Mouse (Mus musculus) stomach, postnatal 0 days (tissue): ENCODE results near the gene Tppp3. TPM values are rescaled to one million over a fixed set of nuclear protein-coding genes. Genes with fewer than 3 reads are reported as not detected.

Source experiments
- ATAC-seq: fragments of 200-750 bp; cut with Nextera tagmentation; 2 replicates; pipeline ENCODE4 v1.8.0; 2017; ENCODE audit not compliant: low FRiP score, low TSS enrichment
- DNase-seq: peaks from one replicate; pipeline ENCODE4 v3.0.0-alpha.2; 2016; ENCODE audit warnings: low spot score
- H3K27ac ChIP-seq: fragments of 300-500 bp; sonication (generic); replicated peaks from 2 replicates; pipeline ENCODE4 v1.5.1; 2014; ENCODE audit warnings: mild to moderate bottlenecking, control low read depth
- H3K27me3 ChIP-seq: fragments of 300-500 bp; sonication (generic); 2 replicates; pipeline ENCODE4 v1.6.1; 2014; ENCODE audit warnings: low read length; ENCODE audit not compliant: control insufficient read depth, insufficient read depth
- H3K36me3 ChIP-seq: fragments of 300-500 bp; sonication (generic); 2 replicates; pipeline ENCODE4 v1.6.1; 2014; ENCODE audit warnings: low read length, mixed read lengths; ENCODE audit not compliant: control insufficient read depth, insufficient read depth
- H3K4me1 ChIP-seq: fragments of 300-500 bp; sonication (generic); replicated peaks from 2 replicates; pipeline ENCODE4 v1.6.1; 2014; ENCODE audit warnings: antibody characterized with exemption; ENCODE audit not compliant: control insufficient read depth, insufficient read depth
- H3K4me2 ChIP-seq: fragments of 300-500 bp; sonication (generic); replicated peaks from 2 replicates; pipeline ENCODE4 v1.6.1; 2014; ENCODE audit warnings: low read depth, mild to moderate bottlenecking, control low read depth, moderate library complexity
- H3K4me3 ChIP-seq: fragments of 300-500 bp; sonication (generic); 2 replicates; pipeline ENCODE4 v1.5.1; 2014; ENCODE audit warnings: low read depth, low read length, control low read depth
- H3K9ac ChIP-seq: fragments of 300-500 bp; sonication (generic); 2 replicates; pipeline ENCODE4 v1.6.1; 2014; ENCODE audit warnings: mild to moderate bottlenecking, low read length, control low read depth, mixed read lengths
- H3K9me3 ChIP-seq: fragments of 300-500 bp; sonication (generic); 2 replicates; pipeline ENCODE4 v1.6.1; 2016; ENCODE audit warnings: low read length; ENCODE audit not compliant: control insufficient read depth
- CTCF ChIP-seq: IDR thresholded peaks from 2 replicates; pipeline ENCODE4 v1.5.1; 2016; ENCODE audit warnings: antibody characterized with exemption, low read depth, mild to moderate bottlenecking, moderate library complexity
- EP300 ChIP-seq: optimal IDR thresholded peaks from 2 replicates; pipeline ENCODE3; 2016; ENCODE audit warnings: antibody characterized with exemption
- WGBS: fragments of 180-500 bp; shearing (Covaris S2); extraction: QIAGEN DNeasy Blood & Tissue Kit; methylation state at CpG from one replicate; pipeline ENCODE4 v1.1.7; 2014; 5-methylcytosine and 5-hydroxymethylcytosine counted together
- polyA plus RNA-seq: library from polyadenylated mRNA; unstranded; fragments of >200 nt; fragmentation: Nextera tagmentation; extraction: Ambion mirVana; gene quantifications from 2 replicates; pipeline ENCODE4 v1.2.1, GENCODE M21; 2015

The Tppp3 gene
- polyA plus RNA-seq: 89.9 and 99.8 TPM in 2 replicates

DNA sequence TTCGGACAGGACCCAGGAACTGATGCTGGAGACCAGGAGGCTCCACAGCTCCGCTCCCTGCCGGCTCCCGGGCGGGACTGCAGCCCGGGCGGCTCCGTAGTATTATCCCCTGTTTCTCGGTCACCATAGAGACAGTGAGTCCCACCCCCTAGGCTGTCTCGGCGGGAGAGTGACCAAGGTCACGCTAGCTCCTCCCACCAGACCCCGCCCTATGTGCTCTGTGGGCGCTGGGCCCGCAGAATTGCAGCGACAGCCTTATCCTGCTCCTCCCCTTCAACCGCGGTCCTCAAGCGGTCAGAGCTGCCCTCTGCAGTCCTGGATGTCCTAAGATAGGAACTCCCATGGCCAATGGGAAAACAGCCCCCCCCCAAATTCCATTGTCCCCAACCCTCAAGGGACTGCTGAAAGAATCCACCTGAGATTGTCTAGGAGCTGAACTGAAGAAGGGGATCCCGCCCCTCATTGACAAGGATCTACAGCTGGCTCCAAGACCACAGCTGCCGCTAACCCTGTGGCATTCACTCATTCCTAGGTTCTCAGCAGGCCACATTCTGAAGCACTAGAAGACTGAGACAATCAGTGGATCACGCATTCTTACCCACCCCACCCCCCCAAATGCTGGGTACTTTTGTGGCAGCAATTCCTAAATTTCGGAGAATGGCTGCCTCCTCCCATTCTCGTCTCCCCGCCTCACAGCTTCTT is at the start of gene Tppp3:
Gene Tppp3, minus strand, starts transcription at position 213 of the 702 bp plus-strand sequence.
- Histone ChIP-seq H3K9me3 (no peaks in the 10 kb centered on the region), H3K27ac (peak within 1 kb of the TSS; percentile 30), H3K4me2 (peak within 1 kb of the TSS; percentile 56), H3K4me1 (peaks cover 2% of the 10 kb centered on the region; the same call in 1 of the 2 replicates), H3K9ac (peak within 1 kb of the TSS; percentile 50), H3K27me3 (no peaks in the 10 kb centered on the region), H3K4me3 (peak within 1 kb of the TSS; percentile 36), H3K36me3 (peaks cover 7% of the 10 kb centered on the region; the same call in 1 of the 2 replicates)
- TF ChIP-seq EP300 (no peak), CTCF (peak; percentile 77)
- ATAC-seq: peak; percentile 95
- 9% methylated on average over 25 of the region's 25 CpGs for WGBS
- DNase-seq: peak; percentile 97

DNA sequence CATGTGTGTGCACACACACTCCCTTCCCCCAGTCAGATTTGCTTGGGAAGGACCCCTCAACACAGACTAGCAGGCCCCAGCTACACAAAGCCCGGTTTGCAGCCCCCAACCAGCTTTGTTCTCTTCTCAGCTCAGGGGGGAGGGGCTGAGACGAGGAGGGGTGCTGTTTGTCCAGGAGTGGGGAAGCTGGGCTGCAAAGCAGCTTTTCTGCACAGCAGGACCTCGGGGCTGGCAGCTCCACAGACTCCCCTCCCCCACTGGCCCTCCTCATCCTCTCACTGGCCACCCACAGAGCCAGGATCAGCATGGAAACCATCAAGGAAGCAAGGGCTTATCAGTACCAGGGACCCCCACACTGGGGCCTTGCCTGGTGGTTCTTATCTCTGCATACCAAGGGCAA is 49.7 kb upstream of the Tppp3 start:
- Histone ChIP-seq H3K9me3 (no peaks in the 10 kb centered on the region), H3K4me2 (no peak overlapping the region), H3K27ac (no peak overlapping the region), H3K36me3 (peaks cover 18% of the 10 kb centered on the region; the same call in 1 of the 2 replicates), H3K4me3 (no peak overlapping the region), H3K27me3 (no peaks in the 10 kb centered on the region), H3K4me1 (peaks cover 8% of the 10 kb centered on the region; the same call in 1 of the 2 replicates), H3K9ac (no peak overlapping the region)
- WGBS: 28% methylated on average over 3 of the region's 3 CpGs
- TF ChIP-seq CTCF: no peak
- TF ChIP-seq EP300: no peak
- DNase-seq (no peak), ATAC-seq (no peak)

DNA sequence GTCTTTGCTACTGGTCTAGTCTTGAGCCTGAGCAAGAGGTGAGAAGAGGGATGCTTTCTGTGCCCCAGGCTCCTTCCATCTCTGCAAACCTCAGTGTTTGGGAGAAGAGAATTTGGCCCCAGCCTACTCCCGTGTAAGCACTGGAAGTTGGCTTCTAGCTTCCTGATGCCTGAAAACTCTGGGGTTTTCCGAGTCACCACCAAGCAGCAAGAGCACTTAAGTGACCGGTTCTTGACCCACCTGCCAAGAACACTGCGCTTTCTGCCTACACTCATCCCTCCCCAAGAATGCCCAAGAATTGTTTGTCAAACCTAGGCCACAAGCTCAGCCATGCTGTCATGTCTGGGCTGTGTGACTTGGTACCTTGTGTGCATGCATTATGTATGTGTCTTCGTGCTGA is 49.2 kb upstream of the Tppp3 start:
- whole genome bisulfite sequencing: 56% methylated on average over 5 of the region's 5 CpGs
- peaks cover 8% of the 10 kb centered on the region; the same call in 1 of the 2 replicates for H3K4me1 ChIP-seq
- ATAC-seq: no peak
- H3K27ac ChIP-seq: no peak overlapping the region
- H3K4me2 ChIP-seq: no peak overlapping the region
- TF ChIP-seq EP300 (no peak), CTCF (no peak)
- no peaks in the 10 kb centered on the region for H3K9me3 ChIP-seq
- H3K4me3 ChIP-seq: no peak overlapping the region
- H3K36me3 ChIP-seq: peaks cover 17% of the 10 kb centered on the region; the same call in 1 of the 2 replicates
- no peak for DNase-seq
- no peak overlapping the region for H3K9ac ChIP-seq
- no peaks in the 10 kb centered on the region for H3K27me3 ChIP-seq

DNA sequence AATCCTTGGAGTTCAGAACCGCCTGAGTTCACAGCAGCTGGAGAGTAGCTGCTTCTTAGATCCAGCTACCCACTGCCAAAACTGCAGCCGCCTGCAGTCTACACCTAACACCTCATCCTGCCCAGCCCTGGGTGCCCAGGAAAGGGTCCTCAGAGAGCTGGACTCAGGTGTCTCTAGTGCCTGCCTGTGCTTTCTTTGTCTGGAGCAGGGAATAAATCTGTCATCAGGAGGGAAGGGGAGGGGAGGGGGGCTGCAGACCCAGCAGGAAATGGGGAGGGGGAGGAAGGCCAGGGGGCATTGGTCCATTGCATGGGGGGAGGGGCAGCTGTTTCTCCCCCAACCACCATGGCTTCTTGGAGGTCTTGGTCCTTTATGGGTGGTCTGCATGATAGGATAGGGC is 48.3 kb upstream of the Tppp3 start:
- DNase-seq (no peak), ATAC-seq (no peak)
- H3K36me3 ChIP-seq: peaks cover 13% of the 10 kb centered on the region; the same call in 1 of the 2 replicates
- H3K4me2 ChIP-seq: peak overlapping the region; percentile 80
- H3K4me1 ChIP-seq: peaks cover 8% of the 10 kb centered on the region; the same call in 1 of the 2 replicates
- H3K4me3 ChIP-seq: no peak overlapping the region
- H3K9me3 ChIP-seq: no peaks in the 10 kb centered on the region
- TF ChIP-seq EP300 (no peak), CTCF (no peak)
- H3K27me3 ChIP-seq: no peaks in the 10 kb centered on the region
- H3K27ac ChIP-seq: no peak overlapping the region
- no peak overlapping the region for H3K9ac ChIP-seq
- WGBS: 20% methylated on average over 2 of the region's 2 CpGs

DNA sequence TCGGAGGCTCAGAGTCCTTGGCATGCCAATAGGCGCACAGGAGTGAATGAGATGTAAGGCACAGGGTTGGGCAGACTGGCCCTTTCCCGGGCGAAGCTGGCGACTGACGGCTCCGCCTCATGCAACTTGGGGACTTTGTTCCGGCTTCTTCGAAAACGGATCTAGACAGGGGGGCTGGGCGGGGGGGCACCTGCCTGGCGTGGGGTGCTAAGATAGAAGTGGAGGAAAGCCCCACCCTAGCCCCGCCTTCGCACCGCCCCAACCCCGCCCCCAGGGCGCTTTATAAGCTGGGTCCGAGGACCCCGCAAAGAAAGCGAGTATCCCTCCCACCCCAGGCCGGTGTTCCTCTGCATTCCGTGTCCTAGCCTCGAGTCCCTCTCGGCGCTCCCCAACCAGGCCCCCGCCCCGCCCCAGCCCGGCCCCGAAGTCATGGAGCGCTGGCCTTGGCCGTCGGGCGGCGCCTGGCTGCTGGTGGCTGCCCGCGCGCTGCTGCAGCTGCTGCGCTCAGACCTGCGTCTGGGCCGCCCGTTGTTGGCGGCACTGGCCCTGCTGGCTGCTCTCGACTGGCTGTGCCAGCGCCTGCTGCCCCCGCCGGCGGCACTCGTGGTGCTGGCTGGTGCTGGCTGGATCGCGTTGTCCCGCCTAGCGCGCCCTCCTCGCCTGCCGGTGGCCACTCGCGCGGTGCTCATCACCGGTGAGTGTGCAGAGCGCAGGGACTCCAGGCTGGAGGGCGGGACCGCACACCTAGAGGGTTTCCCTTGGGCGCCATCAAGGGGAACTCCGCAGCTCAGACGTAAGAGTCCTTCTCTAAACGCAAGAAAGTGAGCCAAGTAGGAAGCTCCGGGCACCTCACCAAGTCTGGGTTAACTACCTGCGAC is 47.3 kb upstream of the Tppp3 start, which contains the start of gene Hsd11b2:
Gene Hsd11b2, plus strand, starts transcription at position 320 of the 878 bp plus-strand sequence.
- 1% methylated on average over 68 of the region's 68 CpGs for WGBS
- peak within 1 kb of the TSS; percentile 36; the same call in 1 of the 2 replicates for H3K27ac ChIP-seq
- peak; percentile 71 for DNase-seq

More for the DNA sequence above, 47.3 kb upstream of the Tppp3 start, which contains the start of gene Hsd11b2:
- TF ChIP-seq CTCF (no peak; the same call in 1 of the 2 replicates), EP300 (no peak)
- peak within 1 kb of the TSS; percentile 59 for H3K9ac ChIP-seq
- peak within 1 kb of the TSS; percentile 80 for H3K4me2 ChIP-seq
- peaks cover 6% of the 10 kb centered on the region; the same call in 1 of the 2 replicates for H3K36me3 ChIP-seq
- peaks cover 8% of the 10 kb centered on the region; the same call in 1 of the 2 replicates for H3K4me1 ChIP-seq
- peak within 1 kb of the TSS; percentile 48 for H3K4me3 ChIP-seq
- H3K27me3 ChIP-seq: no peaks in the 10 kb centered on the region
- ATAC-seq: peak; percentile 55
- H3K9me3 ChIP-seq: no peaks in the 10 kb centered on the region
